Mouse (Mus musculus): ENCODE data around the gene Gphn. TPM values are rescaled to one million over a fixed set of nuclear protein-coding genes. Genes with fewer than 3 reads are reported as not detected.
A peak's percentile ranks its signal among the peaks of the same experiment; 100 is the strongest.

Gphn gene
- polyA plus RNA-seq, 1 experiment = not detected

DNA sequence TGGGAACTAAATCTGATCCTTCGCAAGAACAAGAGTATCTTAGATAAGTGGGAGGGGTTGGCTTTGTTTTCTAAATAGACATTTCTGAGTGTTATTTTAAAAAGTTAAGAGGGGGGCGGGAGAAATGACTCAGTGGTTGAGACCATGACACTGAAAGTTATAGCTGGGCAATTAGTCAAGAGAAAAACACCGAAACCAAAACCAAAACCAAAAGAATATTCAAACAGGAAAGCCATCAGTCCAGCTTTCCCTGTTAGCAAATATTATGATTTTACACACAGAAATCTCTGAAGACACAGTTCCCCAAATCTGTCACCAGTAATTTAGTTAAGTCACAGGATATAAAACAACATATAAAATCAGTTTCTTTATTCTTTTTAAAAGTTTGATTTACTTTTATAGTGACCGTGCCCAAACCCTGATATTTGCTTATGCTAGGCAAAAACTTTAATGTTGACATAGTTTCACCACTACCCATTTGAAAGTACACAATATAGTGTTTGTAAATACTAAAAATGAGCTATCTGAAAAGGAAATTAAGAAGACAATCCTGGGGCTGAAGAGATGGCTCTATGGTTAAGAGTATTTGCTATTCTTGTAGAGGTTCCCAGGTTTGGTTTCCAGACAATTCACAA, 6.9 kb upstream of the Gphn start:
- H3K4me1 ChIP-seq (ENCODE audit: control insufficient read depth, insufficient read depth, low read length) = no peaks in the 10 kb centered on the region
- no peak overlapping the region for H3K4me3 ChIP-seq (ENCODE audit: insufficient read depth, low read depth, low read length)
- 72% methylated on average over 4 of the region's 4 CpGs for WGBS
- TF ChIP-seq POLR2A (IDR thresholded peaks at IDR 0.05; ENCODE audit: insufficient read depth, low read depth, low read length) (no peak), CTCF (IDR thresholded peaks at IDR 0.05; ENCODE audit: insufficient read depth, low read depth, low read length) (no peak)
- no peak overlapping the region for H3K27ac ChIP-seq (ENCODE audit: insufficient read depth, low read depth, low read length)

DNA sequence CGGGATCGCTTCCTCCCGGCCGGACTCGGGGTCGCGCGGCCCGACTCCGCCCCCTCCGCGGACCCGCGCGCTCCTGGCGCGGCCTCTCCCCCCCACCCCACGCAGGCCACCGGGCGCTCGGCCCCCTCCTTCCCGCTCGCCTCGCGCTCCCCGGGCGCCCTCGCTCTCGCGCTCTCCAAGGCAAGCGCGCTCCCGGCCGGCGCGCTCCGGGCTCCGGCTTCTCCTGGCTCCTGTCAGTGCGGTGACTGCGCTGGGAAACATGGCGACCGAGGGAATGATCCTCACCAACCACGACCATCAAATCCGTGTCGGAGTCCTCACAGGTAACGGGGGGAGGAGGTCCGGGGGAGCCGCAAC, 318 bp downstream of the Gphn start:
- under 1% methylated on average over 46 of the region's 48 CpGs for WGBS
- no peaks in the 10 kb centered on the region for H3K4me1 ChIP-seq (ENCODE audit: control insufficient read depth, insufficient read depth, low read length)
- H3K27ac ChIP-seq (ENCODE audit: insufficient read depth, low read depth, low read length) = peak overlapping the region; percentile 94
- peak overlapping the region; percentile 97 for H3K4me3 ChIP-seq (ENCODE audit: insufficient read depth, low read depth, low read length)
- no peak for TF ChIP-seq CTCF (IDR thresholded peaks at IDR 0.05; ENCODE audit: insufficient read depth, low read depth, low read length)
- peak; percentile 34; the same call in 1 of the 2 replicates for TF ChIP-seq POLR2A (IDR thresholded peaks at IDR 0.05; ENCODE audit: insufficient read depth, low read depth, low read length)

DNA sequence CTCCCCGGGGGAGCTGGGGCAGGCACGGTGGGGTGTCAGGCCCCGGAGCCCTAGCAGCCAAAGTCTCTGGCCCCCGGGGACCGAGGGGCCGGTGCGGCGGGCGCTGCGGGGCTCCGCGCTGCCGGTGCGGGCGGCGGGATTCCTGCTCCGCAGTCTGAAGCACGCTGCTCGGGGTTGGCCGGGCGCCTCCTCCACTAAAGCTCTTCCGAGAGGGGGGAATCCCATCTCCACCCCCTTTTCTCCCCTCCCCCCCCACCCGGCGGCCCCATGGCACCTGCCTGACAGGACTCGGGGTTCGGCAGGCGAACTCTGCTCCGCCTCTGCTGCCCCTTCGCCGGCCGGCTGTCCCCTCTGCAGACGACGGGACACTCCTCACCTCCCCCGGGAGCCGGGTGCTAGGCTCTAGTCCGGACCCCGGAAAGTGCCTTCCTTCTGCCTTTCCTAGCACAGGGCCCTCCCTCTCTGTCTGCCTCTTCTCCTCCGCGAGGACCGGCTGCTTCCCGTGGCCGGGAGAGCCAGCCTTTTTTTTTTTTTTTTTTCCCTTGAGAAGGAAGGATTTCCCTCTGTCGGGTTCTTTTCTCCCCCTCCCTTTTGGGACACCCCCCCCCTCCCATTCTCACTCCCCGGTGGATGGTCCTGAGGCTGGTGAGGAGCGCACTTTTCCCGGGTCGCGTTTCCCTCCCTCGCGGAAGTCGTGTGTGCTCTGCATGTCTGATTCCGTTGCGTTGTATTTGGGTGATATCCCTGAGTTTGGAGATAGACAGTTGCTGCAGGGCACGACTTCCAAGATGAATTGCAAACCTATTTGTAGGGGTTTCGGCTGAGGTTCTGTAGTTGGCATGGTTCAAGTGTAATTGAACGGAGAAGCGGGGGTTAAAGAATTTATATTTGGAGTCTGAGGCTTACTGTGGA, 1.1 kb downstream of the Gphn start:
- TF ChIP-seq CTCF (IDR thresholded peaks at IDR 0.05; ENCODE audit: insufficient read depth, low read depth, low read length) (no peak), POLR2A (IDR thresholded peaks at IDR 0.05; ENCODE audit: insufficient read depth, low read depth, low read length) (no peak)
- H3K4me3 ChIP-seq (ENCODE audit: insufficient read depth, low read depth, low read length) = peak overlapping the region; percentile 97
- H3K4me1 ChIP-seq (ENCODE audit: control insufficient read depth, insufficient read depth, low read length) = no peaks in the 10 kb centered on the region
- under 1% methylated on average over 56 of the region's 57 CpGs for WGBS
- H3K27ac ChIP-seq (ENCODE audit: insufficient read depth, low read depth, low read length) = peak overlapping the region; percentile 65

DNA sequence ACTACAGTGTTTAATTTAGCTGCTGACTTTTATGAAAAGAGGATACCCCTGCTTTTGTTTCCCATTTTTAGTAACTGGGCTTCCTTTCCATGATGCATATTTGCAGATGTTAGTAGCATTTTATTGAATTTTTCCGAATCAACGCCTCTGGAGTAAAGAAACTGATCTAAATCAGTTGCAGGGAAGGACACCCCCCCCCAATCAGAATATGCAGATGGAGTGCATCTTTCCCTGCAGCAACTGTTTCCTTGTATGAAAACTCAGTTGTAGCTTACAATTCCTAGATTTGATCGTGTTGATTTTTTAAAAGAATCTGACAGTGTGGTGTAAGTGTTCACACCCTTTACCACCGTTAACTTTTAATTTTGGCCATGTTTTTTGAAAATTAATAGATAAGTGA, 2.0 kb downstream of the Gphn start:
- Histone ChIP-seq H3K4me1 (ENCODE audit: control insufficient read depth, insufficient read depth, low read length) (no peaks in the 10 kb centered on the region), H3K4me3 (ENCODE audit: insufficient read depth, low read depth, low read length) (no peak overlapping the region), H3K27ac (ENCODE audit: insufficient read depth, low read depth, low read length) (no peak overlapping the region)
- WGBS = 22% methylated on average over 4 of the region's 4 CpGs
- TF ChIP-seq POLR2A (IDR thresholded peaks at IDR 0.05; ENCODE audit: insufficient read depth, low read depth, low read length) = no peak

DNA sequence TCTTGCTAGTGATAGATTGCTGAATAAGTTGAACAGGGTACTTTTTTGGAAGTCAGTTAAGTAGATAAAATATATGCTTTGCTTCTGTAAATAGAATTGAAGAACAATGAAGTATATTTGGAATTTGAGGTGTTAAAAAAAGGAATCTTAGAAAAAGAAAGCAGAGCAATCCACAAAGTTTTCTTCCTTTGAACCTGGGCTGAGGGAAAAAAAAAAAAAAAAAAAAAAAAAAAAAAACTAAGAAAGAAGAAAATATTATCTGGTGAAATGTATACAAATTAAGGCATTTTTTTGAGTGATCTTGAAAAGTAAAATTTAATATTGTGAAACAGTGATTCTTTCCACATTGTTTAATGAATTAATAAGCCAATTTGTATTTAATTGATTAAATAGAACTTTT, 6.4 kb downstream of the Gphn start:
- Histone ChIP-seq H3K27ac (ENCODE audit: insufficient read depth, low read depth, low read length) (no peak overlapping the region), H3K4me3 (ENCODE audit: insufficient read depth, low read depth, low read length) (no peak overlapping the region), H3K4me1 (ENCODE audit: control insufficient read depth, insufficient read depth, low read length) (no peaks in the 10 kb centered on the region)
- TF ChIP-seq POLR2A (IDR thresholded peaks at IDR 0.05; ENCODE audit: insufficient read depth, low read depth, low read length) (no peak), CTCF (IDR thresholded peaks at IDR 0.05; ENCODE audit: insufficient read depth, low read depth, low read length) (no peak)

DNA sequence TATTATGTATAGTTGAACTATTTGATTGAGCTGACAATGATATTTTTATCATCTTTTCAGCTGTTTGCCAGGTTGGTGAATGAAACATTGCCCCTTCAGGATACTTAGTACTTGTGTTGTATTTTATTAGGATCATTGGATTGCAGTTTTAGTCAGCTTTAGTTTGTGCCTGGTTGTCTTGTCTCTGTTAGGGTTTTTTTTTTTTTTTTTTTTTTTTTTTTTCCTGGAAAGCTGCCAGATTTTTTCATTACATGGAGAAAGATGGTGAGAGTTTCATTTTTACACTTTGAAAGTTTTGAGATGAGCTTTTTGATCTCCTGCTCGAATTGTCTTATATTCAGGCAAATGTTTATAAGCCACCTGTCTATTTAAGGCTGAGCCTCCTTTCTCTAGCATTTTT, 22.2 kb downstream of the Gphn start:
- TF ChIP-seq POLR2A (IDR thresholded peaks at IDR 0.05; ENCODE audit: insufficient read depth, low read depth, low read length) = no peak
- no peak for TF ChIP-seq CTCF (IDR thresholded peaks at IDR 0.05; ENCODE audit: insufficient read depth, low read depth, low read length)
- Histone ChIP-seq H3K4me3 (ENCODE audit: insufficient read depth, low read depth, low read length) (no peak overlapping the region), H3K4me1 (ENCODE audit: control insufficient read depth, insufficient read depth, low read length) (no peaks in the 10 kb centered on the region), H3K27ac (ENCODE audit: insufficient read depth, low read depth, low read length) (no peak overlapping the region)
- WGBS = 18% methylated on average over 1 of the region's 1 CpGs

DNA sequence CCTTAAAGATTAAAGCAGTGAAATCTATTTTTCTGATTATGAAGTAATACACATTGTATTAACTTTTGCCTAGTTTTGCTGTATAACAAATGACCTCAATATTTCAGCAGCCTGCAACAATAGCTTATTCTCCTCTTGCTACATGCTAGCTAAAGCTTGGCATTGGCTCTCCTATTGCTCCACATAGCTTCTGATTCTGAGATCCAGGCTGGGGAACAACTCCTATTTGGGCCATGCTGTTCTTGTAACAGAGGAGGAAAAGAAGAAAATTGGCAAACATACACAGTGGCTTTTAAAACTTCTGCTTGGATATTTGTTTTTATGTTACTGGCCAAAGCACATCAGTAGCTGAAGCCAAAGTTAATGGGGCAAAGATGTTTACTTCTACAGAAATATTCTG, 23.0 kb downstream of the Gphn start:
- Histone ChIP-seq H3K4me3 (ENCODE audit: insufficient read depth, low read depth, low read length) (no peak overlapping the region), H3K4me1 (ENCODE audit: control insufficient read depth, insufficient read depth, low read length) (no peaks in the 10 kb centered on the region), H3K27ac (ENCODE audit: insufficient read depth, low read depth, low read length) (no peak overlapping the region)
- no peak for TF ChIP-seq POLR2A (IDR thresholded peaks at IDR 0.05; ENCODE audit: insufficient read depth, low read depth, low read length)
- no peak for TF ChIP-seq CTCF (IDR thresholded peaks at IDR 0.05; ENCODE audit: insufficient read depth, low read depth, low read length)

DNA sequence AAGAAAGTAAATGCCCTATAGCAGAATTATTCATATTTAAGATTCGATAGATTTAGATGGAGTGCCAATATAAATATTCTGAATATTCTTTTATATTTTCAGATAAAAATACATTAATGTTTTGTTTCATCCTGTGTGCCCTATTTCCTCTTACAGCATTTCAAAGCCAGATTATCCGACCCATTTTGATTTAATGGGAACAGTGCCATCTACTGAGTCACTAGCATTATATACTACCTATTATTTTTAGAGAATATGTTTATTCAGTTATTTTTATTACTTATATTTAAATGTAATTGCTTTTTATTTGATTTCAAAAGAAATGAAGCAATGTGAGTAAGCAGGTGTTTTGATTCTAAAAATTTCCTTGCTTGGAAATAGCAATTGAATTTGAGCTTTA, 51.2 kb downstream of the Gphn start:
- Histone ChIP-seq H3K4me3 (ENCODE audit: insufficient read depth, low read depth, low read length) (no peak overlapping the region), H3K27ac (ENCODE audit: insufficient read depth, low read depth, low read length) (no peak overlapping the region), H3K4me1 (ENCODE audit: control insufficient read depth, insufficient read depth, low read length) (no peaks in the 10 kb centered on the region)
- WGBS = 53% methylated on average over 2 of the region's 2 CpGs
- TF ChIP-seq CTCF (IDR thresholded peaks at IDR 0.05; ENCODE audit: insufficient read depth, low read depth, low read length) (no peak), POLR2A (IDR thresholded peaks at IDR 0.05; ENCODE audit: insufficient read depth, low read depth, low read length) (no peak)

DNA sequence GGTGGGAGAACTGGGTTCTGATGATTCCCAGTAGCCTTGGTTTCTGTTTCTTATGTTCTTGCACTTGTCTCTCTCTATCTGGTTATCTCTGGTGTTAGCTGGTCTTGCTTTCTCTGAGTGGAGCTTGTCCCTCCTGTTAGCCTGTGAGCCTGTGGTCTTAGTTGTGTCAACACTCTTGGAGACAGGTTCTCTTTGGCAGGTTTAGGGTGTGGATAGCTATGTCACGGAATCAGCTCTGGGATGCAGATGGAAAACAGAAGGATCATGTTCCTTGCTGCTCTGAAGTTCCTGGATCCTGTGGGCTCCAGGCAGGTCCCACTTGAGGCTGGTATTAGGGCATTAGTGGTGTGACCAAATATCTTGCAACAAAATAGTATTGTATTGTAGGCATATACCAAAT, 64.2 kb downstream of the Gphn start:
- whole genome bisulfite sequencing = 94% methylated on average over 1 of the region's 1 CpGs
- H3K4me3 ChIP-seq (ENCODE audit: insufficient read depth, low read depth, low read length) = no peak overlapping the region

More for the DNA sequence above, 64.2 kb downstream of the Gphn start:
- Histone ChIP-seq H3K4me1 (ENCODE audit: control insufficient read depth, insufficient read depth, low read length) (no peaks in the 10 kb centered on the region), H3K27ac (ENCODE audit: insufficient read depth, low read depth, low read length) (no peak overlapping the region)
- no peak for TF ChIP-seq CTCF (IDR thresholded peaks at IDR 0.05; ENCODE audit: insufficient read depth, low read depth, low read length)
- TF ChIP-seq POLR2A (IDR thresholded peaks at IDR 0.05; ENCODE audit: insufficient read depth, low read depth, low read length) = no peak

Data from olfactory bulb, adult 2 months (tissue).